Mouse (Mus musculus): Measurements from ENCODE around the gene Rps15a. TPM values are rescaled to one million over a fixed set of nuclear protein-coding genes. Genes with fewer than 3 reads are reported as not detected.

Gene Rps15a
- polyA plus RNA-seq, 1 experiment, result 2,212 TPM

DNA sequence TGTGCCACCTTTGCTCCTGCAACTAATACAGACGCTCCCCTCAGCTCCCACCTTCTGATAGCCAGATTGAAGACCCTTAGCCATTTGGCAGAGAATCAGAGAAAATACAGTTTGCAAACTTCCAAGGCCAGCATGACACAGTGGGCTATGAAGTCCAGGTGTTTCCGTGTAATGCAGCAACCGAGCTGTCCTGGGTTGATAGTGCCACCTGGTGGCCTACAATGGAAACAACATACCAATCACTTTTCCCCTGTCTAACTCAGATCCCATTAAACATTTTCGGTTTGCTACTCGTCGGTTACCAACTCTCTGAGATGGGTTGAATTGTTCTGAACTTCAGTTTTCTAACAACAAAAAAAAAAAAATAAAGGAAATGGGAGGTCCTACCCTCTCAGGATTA, 59.7 kb downstream of the Rps15a start:
- TF ChIP-seq CEBPB (IDR thresholded peaks at IDR 0.05; ENCODE audit: low read depth) (no peak), FOSL1 (IDR thresholded peaks at IDR 0.05; ENCODE audit: insufficient read depth, low read length, poor library complexity, severe bottlenecking) (no peak), CTCF (IDR thresholded peaks at IDR 0.05; ENCODE audit: control insufficient read depth, insufficient read depth, insufficient read length) (no peak), MYOD1 (IDR thresholded peaks at IDR 0.05; ENCODE audit: control insufficient read depth, insufficient read length, low read depth) (no peak), MAX (IDR thresholded peaks at IDR 0.05) (no peak), MYOG (IDR thresholded peaks at IDR 0.05; ENCODE audit: control insufficient read depth, extremely low read depth, insufficient read length) (no peak), USF1 (IDR thresholded peaks at IDR 0.05; ENCODE audit: low read depth) (no peak)
- H3K4me3 ChIP-seq (ENCODE audit: insufficient read depth, poor library complexity, severe bottlenecking), result no peak overlapping the region
- H3K27me3 ChIP-seq (ENCODE audit: control insufficient read depth, insufficient read depth, insufficient read length), result no peaks in the 10 kb centered on the region
- H3ac ChIP-seq (ENCODE audit: control insufficient read depth, insufficient read length, low read depth), result no peak overlapping the region
- H3K36me3 ChIP-seq (ENCODE audit: control insufficient read depth, insufficient read depth), result no peaks in the 10 kb centered on the region
- no peaks in the 10 kb centered on the region for H3K79me3 ChIP-seq (ENCODE audit: low read depth)
- no peaks in the 10 kb centered on the region for H3K79me2 ChIP-seq (ENCODE audit: control insufficient read depth, insufficient read depth)

Other genes with a start within 250 kb of the Rps15a start
- 257 TPM for gene Arl6ip1, start 13.5 kb upstream of the Rps15a start, polyA plus RNA-seq (2012; fragmentation: generic; extraction: Trizol)
- gene Smg1, start 127.5 kb upstream of the Rps15a start, polyA plus RNA-seq (2012; fragmentation: generic; extraction: Trizol), result 9.3 TPM

Data from C2C12 (cell line).